Mouse (Mus musculus) CH12.LX (cell line): ENCODE measurements around the gene Itpr2. TPM values are rescaled to one million over a fixed set of nuclear protein-coding genes. Genes with fewer than 3 reads are reported as not detected.

Experiments
- DNase-seq: peaks from one replicate; pipeline ENCODE4 v3.0.0-alpha.2; 2013; ENCODE audit errors: extremely low read depth
- H3K27ac ChIP-seq: 2 replicates; pipeline ENCODE4 v1.5.1; 2012; ENCODE audit warnings: low read depth, mild to moderate bottlenecking, control low read depth, moderate library complexity; ENCODE audit not compliant: insufficient read depth
- H3K27me3 ChIP-seq: replicated peaks from 2 replicates; pipeline ENCODE3; 2012; ENCODE audit warnings: inconsistent platforms
- H3K36me3 ChIP-seq, 2 experiments: replicated peaks in 1 of 2; 2 replicates each; pipeline versions ENCODE3 to v1.6.1; 2012; ENCODE audit warnings: inconsistent platforms in 1 of 2, low read length in 1 of 2, mild to moderate bottlenecking in 1 of 2, mixed read lengths in 1 of 2, moderate library complexity in 1 of 2; ENCODE audit not compliant: control insufficient read depth in 1 of 2, insufficient read depth in 1 of 2
- H3K4me1 ChIP-seq, 2 experiments: 2 replicates each; pipeline ENCODE4 v1.6.1; 2012; ENCODE audit warnings: inconsistent platforms in 1 of 2, moderate library complexity in 1 of 2; ENCODE audit not compliant: insufficient read depth in 2 of 2, control insufficient read depth in 1 of 2
- H3K4me2 ChIP-seq: 2 replicates; pipeline ENCODE4 v1.6.1; 2012; ENCODE audit warnings: low read depth, mild to moderate bottlenecking, control low read depth; ENCODE audit not compliant: poor library complexity, insufficient read depth, severe bottlenecking
- H3K4me3 ChIP-seq, 3 experiments: fragments of 150-350 bp in 1 of 3; sonication (generic) in 1 of 3; replicated peaks in 1 of 3; 2 replicates each; pipeline versions ENCODE3 to v1.5.1; 2011 to 2012; ENCODE audit warnings: low read depth in 2 of 3, low read length in 2 of 3, mild to moderate bottlenecking in 2 of 3, moderate library complexity in 2 of 3, control low read depth in 1 of 3, improper control_type of control experiment in 1 of 3, inconsistent platforms in 1 of 3, mixed read lengths in 1 of 3; ENCODE audit not compliant: poor library complexity in 1 of 3
- H3K79me2 ChIP-seq: replicated peaks from 2 replicates; pipeline ENCODE4 v1.6.1; 2012; ENCODE audit warnings: mild to moderate bottlenecking, moderate library complexity; ENCODE audit not compliant: control insufficient read depth, poor library complexity, insufficient read depth, severe bottlenecking; ENCODE audit errors: extremely low read depth
- H3K9ac ChIP-seq: 2 replicates; pipeline ENCODE4 v1.6.1; 2012; ENCODE audit warnings: low read depth, mild to moderate bottlenecking, control low read depth, moderate library complexity; ENCODE audit not compliant: insufficient read depth
- H3K9me3 ChIP-seq: replicated peaks from 2 replicates; pipeline ENCODE3; 2012; ENCODE audit warnings: low read length, inconsistent platforms, mixed read lengths
- CTCF ChIP-seq, 2 experiments: IDR thresholded peaks in 1 of 2; conservative IDR thresholded peaks in 1 of 2; 2 replicates each; pipeline ENCODE4 v1.5.1; 2011 to 2012; ENCODE audit warnings: low read depth in 2 of 2, low read length in 2 of 2, improper control_type of control experiment in 1 of 2, inconsistent platforms in 1 of 2, mild to moderate bottlenecking in 1 of 2, moderate library complexity in 1 of 2
- IRF4 ChIP-seq: IDR thresholded peaks from 2 replicates; pipeline ENCODE4 v1.6.1; 2014; ENCODE audit warnings: low read depth, mild to moderate bottlenecking, inconsistent platforms, low read length, improper control_type of control experiment
- JUND ChIP-seq: conservative IDR thresholded peaks from 2 replicates; pipeline ENCODE4 v1.6.1; 2011; ENCODE audit warnings: low read depth, low read length, improper control_type of control experiment
- MEF2A ChIP-seq: IDR thresholded peaks from 2 replicates; pipeline ENCODE4 v1.6.1; 2014; ENCODE audit warnings: low read depth, mild to moderate bottlenecking, inconsistent platforms, low read length, improper control_type of control experiment, borderline replicate concordance
- NELFE ChIP-seq: IDR thresholded peaks from 2 replicates; pipeline ENCODE4 v1.6.1; 2011; ENCODE audit warnings: low read depth, low read length, improper control_type of control experiment
- PAX5 ChIP-seq: IDR thresholded peaks from 2 replicates; pipeline ENCODE4 v1.6.1; 2012; ENCODE audit warnings: low read length, inconsistent platforms, mixed read lengths
- TBP ChIP-seq: conservative IDR thresholded peaks from 2 replicates; pipeline ENCODE4 v1.6.1; 2011; ENCODE audit warnings: low read depth, low read length, improper control_type of control experiment
- ZC3H11A ChIP-seq: IDR thresholded peaks from 2 replicates; pipeline ENCODE4 v1.6.1; 2012; ENCODE audit warnings: low read depth, mild to moderate bottlenecking, inconsistent platforms, low read length, improper control_type of control experiment
- dilution Hi-C: fragments of 300-500 bp; cut with MboI; formaldehyde crosslinking; loops from 2 replicates; pipeline ENCODE4 v1.14.3; 2020; ENCODE audit warnings: low sequenced_read_pairs; ENCODE audit not compliant: extremely low pct_unique_long_range_greater_than_20kb, extremely low pct_ligation_motif_present
- in situ Hi-C: fragments of 300-500 bp; cut with MboI; formaldehyde crosslinking; loops from 3 replicates; pipeline ENCODE4 v1.14.3; 2019; ENCODE audit warnings: low sequenced_read_pairs, low pct_ligation_motif_present, low pct_unique_long_range_greater_than_20kb, mixed read lengths
- polyA plus RNA-seq: library from polyadenylated mRNA; unstranded; fragments of >175 nt; gene quantifications from 2 replicates; pipeline ENCODE4 v1.2.1, GENCODE M21; 2012; ENCODE audit warnings: low read depth; ENCODE audit not compliant: insufficient read length
- total RNA-seq, 2 experiments: library from RNA; depleted of rRNA; stranded (reverse); fragments of 300-350 nt in 1 of 2; fragments of >200 nt in 1 of 2; gene quantifications; 2 replicates each; pipeline ENCODE4 v1.2.3; 2012 to 2014

Gene Itpr2
- total and polyA plus RNA-seq, 3 experiments: 3.5 to 8.9 (median 4.4) TPM

GRCm38 (mm10) chr6:146108695-146109094 lies 393.3 kb downstream of the Itpr2 start:
- in situ Hi-C loops (no loop called here), dilution Hi-C loops (no loop called here)
- H3K4me3 ChIP-seq: no peak overlapping the region
- no peak for DNase-seq
- TF ChIP-seq NELFE (no peak), PAX5 (no peak), IRF4 (no peak), TBP (no peak), JUND (no peak)
- no peaks in the 10 kb centered on the region for H3K79me2 ChIP-seq
- H3K27me3 ChIP-seq: no peaks in the 10 kb centered on the region
- H3K9me3 ChIP-seq: peaks cover 4% of the 10 kb centered on the region
- H3K36me3 ChIP-seq: no peaks in the 10 kb centered on the region
- H3K4me2 ChIP-seq: no peak overlapping the region
- H3K27ac ChIP-seq: no peak overlapping the region
- H3K9ac ChIP-seq: no peak overlapping the region
- peaks cover 17 to 60% of the 10 kb centered on the region in 2 experiments for H3K4me1 ChIP-seq

DNA sequence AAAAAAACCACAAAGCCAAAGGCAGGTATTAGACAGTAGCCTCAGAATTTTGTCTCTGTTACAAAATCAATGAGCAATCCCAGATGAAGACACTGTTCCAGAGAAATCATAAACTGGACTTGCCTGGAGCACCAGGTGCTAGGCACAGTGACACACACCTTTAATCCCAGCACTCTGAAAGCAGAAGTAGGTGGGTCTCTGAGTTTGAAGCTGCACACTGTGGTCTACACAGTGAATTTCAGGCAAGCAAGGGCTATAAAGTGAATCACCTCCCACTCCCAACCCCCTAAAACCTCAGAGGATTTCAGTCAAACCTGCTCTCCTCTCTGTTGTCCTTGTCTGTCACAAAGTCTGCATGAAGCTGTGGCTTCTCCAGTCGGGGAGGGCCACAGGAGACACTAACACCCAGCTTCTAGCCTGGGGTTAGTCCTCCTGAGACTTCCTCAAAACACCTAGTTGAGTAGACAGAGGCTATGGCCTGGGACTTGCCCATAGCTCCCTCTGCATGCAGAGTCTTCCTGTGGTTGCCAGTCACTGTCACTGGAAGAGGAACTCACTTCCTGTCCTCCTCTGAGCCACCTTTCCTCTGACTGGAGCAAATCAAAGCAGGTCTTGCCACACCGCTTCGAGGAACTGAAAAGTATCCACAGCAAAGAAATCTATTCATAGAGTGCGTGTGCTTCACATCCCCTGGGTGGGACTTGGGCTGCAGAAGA lies 394.7 kb downstream of the Itpr2 start:
- Histone ChIP-seq H3K4me1 (peaks cover 10 to 45% of the 10 kb centered on the region in 2 experiments), H3K27ac (no peak overlapping the region), H3K4me3 (no peak overlapping the region), H3K4me2 (no peak overlapping the region), H3K36me3 (no peaks in the 10 kb centered on the region), H3K79me2 (no peaks in the 10 kb centered on the region), H3K9me3 (peaks cover 4% of the 10 kb centered on the region), H3K9ac (no peak overlapping the region), H3K27me3 (no peaks in the 10 kb centered on the region)
- peak; percentile 63 for DNase-seq
- TF ChIP-seq ZC3H11A (no peak), MEF2A (no peak)
- dilution Hi-C loops: no loop called here
- in situ Hi-C loops: no loop called here

- H3K27me3 ChIP-seq: no peaks in the 10 kb centered on the region
- TF ChIP-seq CTCF (conservative IDR thresholded peaks at IDR 0.05 in 1 of 2, IDR thresholded peaks at IDR 0.05 in 1 of 2; ENCODE audit: low read depth in 2 of 2, low read length in 2 of 2) (0 out of 4 replicates have a peak, but pooled peaks of 1 of the 2 experiments have one; percentile 13), ZC3H11A (no peak)
- no peaks in the 10 kb centered on the region for H3K36me3 ChIP-seq
- peaks cover 19 to 52% of the 10 kb centered on the region in 2 experiments for H3K4me1 ChIP-seq
- dilution Hi-C loops (no loop called here), in situ Hi-C loops (no loop called here)
- H3K27ac ChIP-seq: no peak overlapping the region
- H3K4me3 ChIP-seq: no peak overlapping the region
- H3K4me2 ChIP-seq: no peak overlapping the region
- DNase-seq: no peak
- H3K9ac ChIP-seq: no peak overlapping the region
- peaks cover 15% of the 10 kb centered on the region for H3K9me3 ChIP-seq
- no peaks in the 10 kb centered on the region for H3K79me2 ChIP-seq
These were observed 418.7 kb downstream of the Itpr2 start for GRCm38 (mm10) chr6:146083056-146083961.
